Mouse (Mus musculus): ENCODE data around the gene Sptbn4.

DNA sequence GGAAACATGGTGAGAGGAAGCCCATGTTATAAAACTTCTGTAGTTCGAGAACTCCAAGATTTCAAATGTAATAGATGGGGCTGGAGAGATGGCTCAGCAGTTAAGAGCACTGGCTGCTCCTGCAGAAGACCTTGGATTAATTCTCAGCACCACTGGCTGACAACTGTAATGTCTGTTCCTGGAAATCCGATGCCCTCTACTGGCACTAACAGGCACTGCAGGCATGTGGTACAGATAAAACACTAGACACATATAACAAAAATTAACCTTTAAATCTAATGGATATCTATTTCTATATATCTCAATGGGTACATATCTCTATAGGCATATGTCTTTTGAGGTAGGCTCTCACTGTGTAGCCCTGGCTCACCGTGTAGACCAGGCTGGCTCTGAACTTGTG lies 133.1 kb downstream of the Sptbn4 start:
- TF ChIP-seq CTCF (conservative IDR thresholded peaks at IDR 0.05; ENCODE audit: insufficient read depth, insufficient read length, low read depth, low read length) (no peak), POLR2A (IDR thresholded peaks at IDR 0.05; ENCODE audit: low read depth, low read length) (no peak)
